Mouse (Mus musculus): ENCODE data around the gene Thbd.

- TF ChIP-seq CTCF (IDR thresholded peaks at IDR 0.05; ENCODE audit: low read depth) (no peak), EP300 (optimal IDR thresholded peaks at IDR 0.05) (no peak)
Measured at GRCm38 (mm10) chr2:148421112-148421511, 13.1 kb upstream of the Thbd start.
